Mouse (Mus musculus) thymus, adult 2 months (tissue): ENCODE measurements at regions not wholly inside any gene's neighbourhood (a gene's known extent, or its start where the extent isn't known, plus 50 kb on each side); places are given as distances from the start of the nearest gene placed in this dataset.

Experiments
- DNase-seq: peaks from one replicate; pipeline ENCODE4 v3.0.0; 2021
- H3K27ac ChIP-seq: fragments of 200-500 bp; 2 replicates; pipeline ENCODE4 v1.5.1; 2012; ENCODE audit warnings: low read length, control low read depth; ENCODE audit not compliant: control insufficient read depth, insufficient read depth
- H3K27me3 ChIP-seq: fragments of 200-500 bp; 2 replicates; pipeline ENCODE4 v1.6.1; 2012; ENCODE audit warnings: mild to moderate bottlenecking, low read length, moderate library complexity, mixed read lengths; ENCODE audit not compliant: control insufficient read depth, insufficient read depth
- H3K36me3 ChIP-seq: fragments of 200-500 bp; 2 replicates; pipeline ENCODE4 v1.6.1; 2012; ENCODE audit warnings: mild to moderate bottlenecking, low read length, moderate library complexity; ENCODE audit not compliant: control insufficient read depth, insufficient read depth
- H3K4me1 ChIP-seq: fragments of 200-500 bp; replicated peaks from 2 replicates; pipeline ENCODE4 v1.6.1; 2012; ENCODE audit warnings: low read length; ENCODE audit not compliant: control insufficient read depth, insufficient read depth
- H3K4me3 ChIP-seq: fragments of 200-500 bp; 2 replicates; pipeline ENCODE4 v1.5.1; 2012; ENCODE audit warnings: mild to moderate bottlenecking, low read length, control low read depth, moderate library complexity; ENCODE audit not compliant: control insufficient read depth, insufficient read depth
- CTCF ChIP-seq: fragments of 200-500 bp; IDR thresholded peaks from 2 replicates; pipeline ENCODE4 v1.5.1; 2012; ENCODE audit warnings: mild to moderate bottlenecking, control low read depth, low read length, moderate library complexity, borderline replicate concordance; ENCODE audit not compliant: control insufficient read depth, poor library complexity, insufficient read depth; ENCODE audit errors: extremely low read depth
- POLR2A ChIP-seq: fragments of 200-500 bp; IDR thresholded peaks from 2 replicates; pipeline ENCODE4 v1.6.1; 2012; ENCODE audit warnings: mild to moderate bottlenecking, low read length, control low read depth, moderate library complexity; ENCODE audit not compliant: control insufficient read depth, poor library complexity, insufficient read depth; ENCODE audit errors: extremely low read depth
- WGBS: fragments of 180-500 bp; shearing (Covaris S2); methylation state at CpG from one replicate; pipeline ENCODE4 v1.1.7; 2018; 5-methylcytosine and 5-hydroxymethylcytosine counted together

- WGBS = 85% methylated on average over 10 of the region's 10 CpGs
- H3K27me3 ChIP-seq = no peaks in the 10 kb centered on the region
- H3K4me1 ChIP-seq = no peaks in the 10 kb centered on the region
- H3K4me3 ChIP-seq = no peak overlapping the region
- H3K36me3 ChIP-seq = no peaks in the 10 kb centered on the region
- TF ChIP-seq CTCF (no peak), POLR2A (no peak)
- no peak for DNase-seq
- no peak overlapping the region for H3K27ac ChIP-seq
These were observed 54.0 kb upstream of the Cerkl start for GRCm38 (mm10) chr2:79510485-79511094.

GRCm38 (mm10) chr2:79511108-79511507, 54.5 kb upstream of the Cerkl start:
- 87% methylated on average over 6 of the region's 6 CpGs for WGBS
- H3K27ac ChIP-seq = no peak overlapping the region
- no peak overlapping the region for H3K4me3 ChIP-seq
- DNase-seq = no peak
- TF ChIP-seq CTCF = no peak
- no peaks in the 10 kb centered on the region for H3K27me3 ChIP-seq
- no peaks in the 10 kb centered on the region for H3K4me1 ChIP-seq
- H3K36me3 ChIP-seq = no peaks in the 10 kb centered on the region

GRCm38 (mm10) chr2:79511676-79512323, 55.2 kb upstream of the Cerkl start:
- Histone ChIP-seq H3K4me1 (no peaks in the 10 kb centered on the region), H3K36me3 (no peaks in the 10 kb centered on the region), H3K4me3 (no peak overlapping the region), H3K27me3 (no peaks in the 10 kb centered on the region), H3K27ac (no peak overlapping the region)
- 28% methylated on average over 11 of the region's 11 CpGs for WGBS
- DNase-seq = peak; percentile 27
- TF ChIP-seq CTCF (no peak), POLR2A (no peak)

GRCm38 (mm10) chr2:79512374-79512773, 55.8 kb upstream of the Cerkl start:
- TF ChIP-seq CTCF = no peak
- no peak for TF ChIP-seq POLR2A
- 67% methylated on average over 2 of the region's 2 CpGs for WGBS
- H3K27me3 ChIP-seq = no peaks in the 10 kb centered on the region

GRCm38 (mm10) chr2:79513726-79514125, 57.1 kb upstream of the Cerkl start:
- Histone ChIP-seq H3K27ac (no peak overlapping the region), H3K27me3 (no peaks in the 10 kb centered on the region), H3K4me3 (no peak overlapping the region), H3K4me1 (no peaks in the 10 kb centered on the region), H3K36me3 (no peaks in the 10 kb centered on the region)
- TF ChIP-seq POLR2A = no peak
- TF ChIP-seq CTCF = no peak
- WGBS = 92% methylated on average over 3 of the region's 3 CpGs
- no peak for DNase-seq

More at GRCm38 (mm10) chr2:79512374-79512773, 55.8 kb upstream of the Cerkl start:
- Histone ChIP-seq H3K27ac (no peak overlapping the region), H3K4me1 (no peaks in the 10 kb centered on the region), H3K36me3 (no peaks in the 10 kb centered on the region), H3K4me3 (no peak overlapping the region)
- no peak for DNase-seq

- Histone ChIP-seq H3K27me3 (no peaks in the 10 kb centered on the region), H3K36me3 (no peaks in the 10 kb centered on the region), H3K27ac (no peak overlapping the region), H3K4me3 (no peak overlapping the region), H3K4me1 (no peaks in the 10 kb centered on the region)
- TF ChIP-seq POLR2A (no peak), CTCF (no peak)
- WGBS = 64% methylated on average over 8 of the region's 8 CpGs
- no peak for DNase-seq
These were observed 61.6 kb upstream of the Cerkl start for GRCm38 (mm10) chr2:79518046-79518750.

GRCm38 (mm10) chr2:79519799-79520449, 63.3 kb upstream of the Cerkl start:
- no peaks in the 10 kb centered on the region for H3K27me3 ChIP-seq
- H3K27ac ChIP-seq = no peak overlapping the region
- 95% methylated on average over 6 of the region's 6 CpGs for WGBS
- TF ChIP-seq CTCF (no peak), POLR2A (no peak)
- no peaks in the 10 kb centered on the region for H3K4me1 ChIP-seq
- H3K4me3 ChIP-seq = no peak overlapping the region
- DNase-seq = no peak
- H3K36me3 ChIP-seq = no peaks in the 10 kb centered on the region
